Mouse (Mus musculus) embryonic fibroblast, embryonic 13.5 days (primary cell): ENCODE measurements at regions not wholly inside any gene's neighbourhood (a gene's known extent, or its start where the extent isn't known, plus 50 kb on each side); places are given as distances from the start of the nearest gene placed in this dataset.

Source experiments
- CTCF ChIP-seq: IDR thresholded peaks from 2 replicates; pipeline ENCODE4 v1.5.1; 2011; ENCODE audit warnings: mild to moderate bottlenecking, control low read depth, low read length, moderate library complexity, borderline replicate concordance; ENCODE audit not compliant: insufficient read depth
- POLR2A ChIP-seq: IDR thresholded peaks from 2 replicates; pipeline ENCODE4 v1.6.1; 2011; ENCODE audit warnings: low read depth, mild to moderate bottlenecking, control low read depth, low read length, moderate library complexity

DNA sequence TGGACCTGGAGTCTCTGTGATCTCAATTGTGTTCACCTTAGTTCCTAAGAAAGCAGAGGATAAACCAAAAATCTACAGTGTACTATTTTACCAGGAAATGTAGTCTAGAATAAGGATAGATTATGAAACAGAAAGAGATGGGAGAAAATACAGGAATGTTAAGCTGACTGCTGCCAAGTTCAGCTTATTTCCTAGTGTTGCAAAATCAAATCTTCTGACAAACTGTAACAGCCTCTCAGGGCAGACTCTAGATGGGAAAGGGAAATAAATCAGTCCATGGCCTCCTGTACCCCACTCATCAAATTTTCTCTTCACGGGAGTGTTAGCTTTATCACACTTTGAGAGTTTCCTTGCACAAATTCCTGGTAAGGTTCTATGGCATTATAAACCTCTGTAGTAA lies 166.1 kb downstream of the Fzd1 start:
- TF ChIP-seq CTCF (no peak), POLR2A (no peak)
